Comparison of ENCODE assay signal across 22 mouse cellular contexts in genomic region chr11:3843943-3844734, GRCm38 (mm10). TPM values are rescaled to one million over a fixed set of nuclear protein-coding genes. Genes with fewer than 3 reads are reported as not detected.
DNase-seq lines count a peak whose midpoint lies in the region; ATAC-seq lines count a peak whose summit lies in the region.
"Had no signal": no experiment of that assay in that cellular context is flagged by ENCODE, and none has a peak within 500 bp of the region (broad histone marks: within the 10 kb centered on the region; RNA-seq: fewer than 3 reads in every experiment).

No protein-coding gene starts in this region.

- H3K27ac ChIP-seq in heart, embryonic 13.5 days (replicated peaks) = peak overlapping the region; percentile 63
- H3K27ac ChIP-seq in neural tube, embryonic 15.5 days (replicated peaks) = no peak overlapping the region
- H3K27ac ChIP-seq: embryonic facial prominence, embryonic 10.5 days; gastrocnemius, adult 2 months; kidney, embryonic 15.5 days; limb, embryonic 15.5 days; liver, embryonic 15.5 days; midbrain, embryonic 13.5 days; neural tube, embryonic 12.5 days had no signal

- H3K4me3 ChIP-seq in heart, embryonic 13.5 days = no peak overlapping the region
- no peak overlapping the region for H3K4me3 ChIP-seq in neural tube, embryonic 15.5 days (replicated peaks)
- H3K4me3 ChIP-seq: embryonic facial prominence, embryonic 10.5 days; gastrocnemius, adult 2 months; kidney, embryonic 15.5 days; limb, embryonic 15.5 days; liver, embryonic 15.5 days; midbrain, embryonic 13.5 days; neural tube, embryonic 12.5 days had no signal

- 59% methylated on average over 17 of the region's 17 CpGs for WGBS in heart, embryonic 13.5 days
- 77% methylated on average over 17 of the region's 17 CpGs for WGBS in neural tube, embryonic 15.5 days

- no peaks in the 10 kb centered on the region for H3K36me3 ChIP-seq in heart, embryonic 13.5 days
- H3K36me3 ChIP-seq in neural tube, embryonic 15.5 days = no peaks in the 10 kb centered on the region
- H3K36me3 ChIP-seq: embryonic facial prominence, embryonic 10.5 days; kidney, embryonic 15.5 days; limb, embryonic 15.5 days; liver, embryonic 15.5 days; midbrain, embryonic 13.5 days; neural tube, embryonic 12.5 days had no signal

- H3K9ac ChIP-seq in heart, embryonic 13.5 days = 0 out of 2 replicates have a peak overlapping the region, but pooled peaks have one; percentile 1
- no peak overlapping the region for H3K9ac ChIP-seq in neural tube, embryonic 15.5 days (replicated peaks)
- H3K9ac ChIP-seq: kidney, embryonic 15.5 days; limb, embryonic 15.5 days; liver, embryonic 15.5 days; midbrain, embryonic 13.5 days; neural tube, embryonic 12.5 days had no signal

- peaks cover 22% of the 10 kb centered on the region for H3K4me1 ChIP-seq in heart, embryonic 13.5 days
- no peaks in the 10 kb centered on the region for H3K4me1 ChIP-seq in neural tube, embryonic 15.5 days
- H3K4me1 ChIP-seq: embryonic facial prominence, embryonic 10.5 days; kidney, embryonic 15.5 days; limb, embryonic 15.5 days; liver, embryonic 15.5 days; midbrain, embryonic 13.5 days; neural tube, embryonic 12.5 days had no signal

- H3K9me3 ChIP-seq in heart, embryonic 13.5 days = no peaks in the 10 kb centered on the region
- no peaks in the 10 kb centered on the region for H3K9me3 ChIP-seq in neural tube, embryonic 15.5 days (replicated peaks)
- H3K9me3 ChIP-seq: embryonic facial prominence, embryonic 10.5 days; kidney, embryonic 15.5 days; limb, embryonic 15.5 days; liver, embryonic 15.5 days; midbrain, embryonic 13.5 days; neural tube, embryonic 12.5 days had no signal

- no peak for ATAC-seq in heart, embryonic 13.5 days (ENCODE audit: extremely low read depth, insufficient number of reproducible peaks, low FRiP score, low TSS enrichment)
- ATAC-seq in neural tube, embryonic 15.5 days (ENCODE audit: low FRiP score) = no peak
- ATAC-seq: hindbrain, embryonic 16.5 days; intestine, embryonic 16.5 days; midbrain, embryonic 13.5 days had no signal

- H3K4me2 ChIP-seq in heart, embryonic 13.5 days = no peak overlapping the region
- H3K4me2 ChIP-seq in neural tube, embryonic 15.5 days = no peak overlapping the region
- H3K4me2 ChIP-seq: kidney, embryonic 15.5 days; limb, embryonic 15.5 days; liver, embryonic 15.5 days; midbrain, embryonic 13.5 days; neural tube, embryonic 12.5 days had no signal

- DNase-seq in cerebellum, adult 9-11 months = peak; percentile 70
- DNase-seq in cerebellum, postnatal 4 days (ENCODE audit: low spot score in 2 of 2) = no peak
- peak; percentile 62 to 63 for DNase-seq in cerebellum, postnatal 25 days
- DNase-seq in heart, postnatal 4 days = peak; percentile 37
- DNase-seq in layer of hippocampus, postnatal 14 days (ENCODE audit: low spot score in 2 of 2) = no peak
- DNase-seq: adrenal gland, postnatal 36 days; gastrocnemius, adult 2 months; right cerebral cortex, postnatal 14 days; spleen, adult 18-20 months; thymus, postnatal 4 days had no signal

- H3K27me3 ChIP-seq in heart, embryonic 13.5 days (replicated peaks) = no peaks in the 10 kb centered on the region
- no peaks in the 10 kb centered on the region for H3K27me3 ChIP-seq in neural tube, embryonic 15.5 days (replicated peaks)
- H3K27me3 ChIP-seq: kidney, embryonic 15.5 days; limb, embryonic 15.5 days; liver, embryonic 15.5 days; midbrain, embryonic 13.5 days; neural tube, embryonic 12.5 days had no signal

RNA-seq across cellular contexts. Expression of gene Osbp2, which starts 19.6 kb away (rescaled TPM):
- polyA plus RNA-seq in heart, embryonic 13.5 days (2015; fragmentation: Nextera tagmentation; extraction: Ambion mirVana) = 0.33 TPM in 2 replicates
- 1 to 10 TPM; 5.4 to 6.1 TPM for total RNA-seq in heart, postnatal 4 days (2021)
- total RNA-seq in layer of hippocampus, postnatal 14 days (2021) = 10 to 100 TPM; 82.8 to 89.6 TPM
- polyA plus RNA-seq in neural tube, embryonic 15.5 days (2015; fragmentation: Nextera tagmentation; extraction: Ambion mirVana) = 28.8 and 33.9 TPM in 2 replicates
- total RNA-seq: common myeloid progenitor, adult 5-6 weeks; megakaryocyte progenitor cell, adult 5-6 weeks had no signal

RNA-seq across cellular contexts. Expression of gene 4921536K21Rik, which starts 50.8 kb away (rescaled TPM):
- polyA plus RNA-seq in heart, embryonic 13.5 days (2015; fragmentation: Nextera tagmentation; extraction: Ambion mirVana) = 0.08 and 0.11 TPM in 2 replicates
- total RNA-seq in heart, postnatal 4 days (2021) = under 1 TPM; 0.14 to 0.17 TPM
- under 1 TPM; 0.24 to 0.81 TPM for total RNA-seq in layer of hippocampus, postnatal 14 days (2021)
- 0.38 and 0.49 TPM in 2 replicates for polyA plus RNA-seq in neural tube, embryonic 15.5 days (2015; fragmentation: Nextera tagmentation; extraction: Ambion mirVana)
- total RNA-seq: common myeloid progenitor, adult 5-6 weeks; megakaryocyte progenitor cell, adult 5-6 weeks had no signal
- polyA plus RNA-seq: liver, embryonic 15.5 days had no signal

RNA-seq across cellular contexts. Expression of gene Dusp18, which starts 50.9 kb away (rescaled TPM):
- polyA plus RNA-seq in heart, embryonic 13.5 days (2015; fragmentation: Nextera tagmentation; extraction: Ambion mirVana) = 9.7 and 10.7 TPM in 2 replicates
- total RNA-seq in heart, postnatal 4 days (2021) = 10 to 100 TPM; 21.5 to 24.4 TPM
- total RNA-seq in layer of hippocampus, postnatal 14 days (2021) = 10 to 100 TPM; 23.8 to 24.0 TPM
- 21.9 and 22.2 TPM in 2 replicates for polyA plus RNA-seq in neural tube, embryonic 15.5 days (2015; fragmentation: Nextera tagmentation; extraction: Ambion mirVana)

Comparison
In these comparisons a context has a peak if more than half of its experiments do, and no peak if none do; other contexts are left out.
1. DNase-seq: peak in cerebellum, adult 9-11 months (single experiment), cerebellum, postnatal 25 days (2 of 2) and heart, postnatal 4 days (single experiment); none in cerebellum, postnatal 4 days (0 of 2) and layer of hippocampus, postnatal 14 days (0 of 2).
2. RNA of gene Osbp2, which starts 19.6 kb away (total RNA-seq): 82.8 to 89.6 TPM in layer of hippocampus, postnatal 14 days; 5.4 to 6.1 TPM in heart, postnatal 4 days; every median in the first group is over 10 times any median in the second.